Mouse (Mus musculus) intestine, embryonic 15.5 days (tissue): ENCODE data around the gene Dagla. TPM values are rescaled to one million over a fixed set of nuclear protein-coding genes. Genes with fewer than 3 reads are reported as not detected.
A peak's percentile ranks its signal among the peaks of the same experiment; 100 is the strongest.

Experiments used
- ATAC-seq: fragments of 200-750 bp; cut with Nextera tagmentation; 2 replicates; pipeline ENCODE4 v1.8.0; 2017; ENCODE audit warnings: moderate TSS enrichment, moderate library complexity
- H3K27ac ChIP-seq: fragments of 300-500 bp; sonication (generic); 2 replicates; pipeline ENCODE4 v1.5.1; 2015; ENCODE audit warnings: mild to moderate bottlenecking, inconsistent platforms
- H3K27me3 ChIP-seq: fragments of 300-500 bp; sonication (generic); replicated peaks from 2 replicates; pipeline ENCODE4 v1.6.1; 2015; ENCODE audit warnings: inconsistent platforms
- H3K36me3 ChIP-seq: fragments of 300-500 bp; sonication (generic); 2 replicates; pipeline ENCODE4 v1.6.1; 2015; ENCODE audit warnings: inconsistent platforms
- H3K4me1 ChIP-seq: fragments of 300-500 bp; sonication (generic); replicated peaks from 2 replicates; pipeline ENCODE4 v1.6.1; 2015; ENCODE audit warnings: inconsistent platforms
- H3K4me2 ChIP-seq: fragments of 300-500 bp; sonication (generic); replicated peaks from 2 replicates; pipeline ENCODE4 v1.6.1; 2015; ENCODE audit warnings: mild to moderate bottlenecking, inconsistent platforms
- H3K4me3 ChIP-seq: fragments of 300-500 bp; sonication (generic); replicated peaks from 2 replicates; pipeline ENCODE4 v1.5.1; 2015; ENCODE audit warnings: inconsistent platforms
- H3K9ac ChIP-seq: fragments of 300-500 bp; sonication (generic); 2 replicates; pipeline ENCODE4 v1.6.1; 2015; ENCODE audit warnings: inconsistent platforms
- H3K9me3 ChIP-seq: fragments of 300-500 bp; sonication (generic); 2 replicates; pipeline ENCODE4 v1.6.1; 2016; ENCODE audit warnings: inconsistent platforms
- WGBS: fragments of 180-500 bp; shearing (Covaris S2); methylation state at CpG from one replicate; pipeline ENCODE4 v1.1.7; 2015; 5-methylcytosine and 5-hydroxymethylcytosine counted together
- polyA plus RNA-seq: library from polyadenylated mRNA; unstranded; fragments of >200 nt; fragmentation: Nextera tagmentation; extraction: Ambion mirVana; gene quantifications from 2 replicates; pipeline ENCODE4 v1.2.1, GENCODE M21; 2015

The Dagla gene
- polyA plus RNA-seq, 1 experiment from 2014 or later: 3.5 TPM

DNA sequence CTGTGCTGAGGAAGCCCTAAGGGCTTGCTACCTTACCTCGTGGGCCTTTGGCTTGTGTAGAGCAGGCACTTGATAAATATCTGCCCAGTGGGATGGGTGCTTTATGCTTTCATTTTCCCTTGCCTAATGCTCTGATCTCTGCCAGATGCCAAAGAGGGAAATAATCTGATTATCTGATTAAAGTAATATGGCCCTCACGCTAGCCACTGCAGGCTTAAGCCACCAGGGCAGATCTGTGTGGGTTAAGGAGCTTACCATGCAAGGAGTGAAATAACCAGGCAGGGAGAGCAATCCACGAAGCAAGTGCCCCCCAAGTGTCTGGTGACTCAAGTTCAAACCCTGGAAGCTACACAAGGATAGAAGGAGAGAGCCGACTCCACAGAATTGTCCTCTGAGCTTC lies 27.0 kb upstream of the Dagla start:
- WGBS: 59% methylated on average over 4 of the region's 4 CpGs
- H3K4me2 ChIP-seq: no peak overlapping the region
- H3K4me3 ChIP-seq: no peak overlapping the region
- no peaks in the 10 kb centered on the region for H3K9me3 ChIP-seq
- ATAC-seq: no peak
- H3K9ac ChIP-seq: no peak overlapping the region
- H3K27ac ChIP-seq: no peak overlapping the region
- no peaks in the 10 kb centered on the region; the same call in none of the 2 replicates for H3K27me3 ChIP-seq
- 0 out of 2 replicates have a peak, but pooled peaks cover 2% of the 10 kb centered on the region for H3K4me1 ChIP-seq
- no peaks in the 10 kb centered on the region for H3K36me3 ChIP-seq

DNA sequence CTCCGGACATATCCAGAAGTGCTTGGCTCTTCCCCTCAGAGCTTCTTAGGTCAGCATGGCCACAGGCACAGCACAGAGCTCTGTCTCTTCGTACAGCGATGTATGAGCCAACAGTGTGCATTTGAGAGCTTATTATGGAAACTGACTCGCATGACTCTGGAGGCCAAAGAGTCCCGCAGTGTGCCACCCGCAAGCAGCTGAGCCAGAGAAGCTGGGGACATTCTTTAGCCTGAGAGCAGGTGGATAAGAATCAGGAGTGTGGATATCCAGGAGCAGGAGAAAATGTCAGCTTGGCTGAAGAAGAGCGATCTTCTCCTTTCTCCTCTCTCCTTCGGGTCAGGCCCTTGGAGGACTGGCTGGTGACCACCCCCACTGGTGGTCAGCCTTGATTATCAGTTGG lies 24.4 kb upstream of the Dagla start:
- H3K9ac ChIP-seq: no peak overlapping the region
- 0 out of 2 replicates have a peak, but pooled peaks cover 10% of the 10 kb centered on the region for H3K4me1 ChIP-seq
- H3K4me3 ChIP-seq: no peak overlapping the region
- ATAC-seq: no peak
- 85% methylated on average over 8 of the region's 8 CpGs for WGBS
- H3K27ac ChIP-seq: no peak overlapping the region
- no peaks in the 10 kb centered on the region for H3K36me3 ChIP-seq
- H3K9me3 ChIP-seq: no peaks in the 10 kb centered on the region
- H3K4me2 ChIP-seq: no peak overlapping the region
- no peaks in the 10 kb centered on the region; the same call in none of the 2 replicates for H3K27me3 ChIP-seq

DNA sequence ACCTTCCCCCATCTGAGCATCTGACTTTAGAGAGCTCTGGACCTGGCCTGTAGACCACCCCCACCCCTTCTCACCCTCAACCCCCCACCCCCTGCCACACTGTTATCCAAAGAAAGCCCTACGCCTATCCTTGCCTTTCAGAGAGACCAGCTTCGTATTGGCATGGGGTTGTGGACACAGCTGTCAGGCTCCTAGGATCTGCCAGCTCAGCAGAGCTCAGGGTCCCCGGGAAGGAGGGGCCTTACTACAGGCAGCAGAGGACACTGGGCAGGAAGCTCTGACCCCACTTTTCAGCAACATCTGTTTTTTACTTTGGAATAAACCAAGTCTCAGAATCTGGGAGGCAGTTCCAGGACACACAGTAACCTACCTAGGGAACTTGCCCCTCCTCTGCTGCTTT lies 21.9 kb upstream of the Dagla start:
- no peak overlapping the region for H3K9ac ChIP-seq
- no peak overlapping the region for H3K4me3 ChIP-seq
- 56% methylated on average over 3 of the region's 3 CpGs for WGBS
- no peaks in the 10 kb centered on the region; the same call in none of the 2 replicates for H3K27me3 ChIP-seq
- H3K4me1 ChIP-seq: 0 out of 2 replicates have a peak, but pooled peaks cover 16% of the 10 kb centered on the region
- no peaks in the 10 kb centered on the region for H3K9me3 ChIP-seq
- H3K27ac ChIP-seq: no peak overlapping the region
- H3K36me3 ChIP-seq: no peaks in the 10 kb centered on the region
- no peak for ATAC-seq
- H3K4me2 ChIP-seq: no peak overlapping the region

DNA sequence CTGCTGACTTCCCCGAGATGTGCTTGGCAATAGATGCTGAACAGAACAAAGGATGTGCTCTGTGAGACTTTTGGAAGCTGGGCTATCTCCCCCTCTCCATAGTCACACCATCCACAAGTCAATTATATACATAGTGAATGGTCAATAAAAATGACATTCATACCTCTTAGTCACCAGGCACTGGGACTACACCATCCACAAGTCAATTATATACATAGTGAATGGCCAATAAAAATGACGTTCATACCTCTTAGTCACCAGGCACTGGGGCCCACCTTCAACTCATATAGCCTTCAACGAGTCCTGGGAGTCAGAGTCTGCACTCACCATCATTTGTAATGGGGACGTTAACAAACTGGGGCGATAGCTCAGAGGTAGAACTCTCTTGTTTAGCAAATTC lies 19.2 kb upstream of the Dagla start:
- H3K9ac ChIP-seq: no peak overlapping the region
- 56% methylated on average over 5 of the region's 5 CpGs for WGBS
- 0 out of 2 replicates have a peak, but pooled peaks cover 16% of the 10 kb centered on the region for H3K4me1 ChIP-seq
- H3K4me2 ChIP-seq: no peak overlapping the region
- H3K36me3 ChIP-seq: no peaks in the 10 kb centered on the region
- H3K27ac ChIP-seq: no peak overlapping the region
- H3K27me3 ChIP-seq: no peaks in the 10 kb centered on the region
- H3K9me3 ChIP-seq: no peaks in the 10 kb centered on the region
- no peak overlapping the region for H3K4me3 ChIP-seq
- ATAC-seq: peak; percentile 76

DNA sequence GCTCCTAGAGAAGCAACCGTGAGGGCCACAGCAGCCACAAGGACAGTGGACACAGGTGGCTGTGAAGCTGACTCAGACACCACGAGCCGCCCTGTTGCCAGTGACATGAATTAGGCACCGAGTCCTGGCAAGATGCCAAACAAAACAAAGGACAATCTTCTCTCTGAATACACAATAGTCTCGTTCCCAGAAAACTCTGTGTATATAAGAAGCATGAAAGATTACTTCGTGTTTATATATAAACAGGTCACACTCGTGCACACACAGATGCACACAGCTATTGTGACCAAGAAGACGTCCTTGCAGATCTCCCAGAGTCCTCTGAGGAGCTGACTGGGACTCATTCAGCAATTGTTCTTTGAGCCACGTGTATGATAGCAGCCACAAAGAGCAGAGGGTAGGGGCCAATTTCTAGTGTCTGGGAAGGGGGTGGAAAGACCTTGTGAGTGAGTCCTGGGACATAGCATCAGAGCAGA lies 18.7 kb upstream of the Dagla start:
- Histone ChIP-seq H3K36me3 (no peaks in the 10 kb centered on the region), H3K9ac (no peak overlapping the region), H3K27me3 (no peaks in the 10 kb centered on the region), H3K4me2 (no peak overlapping the region), H3K27ac (no peak overlapping the region), H3K4me1 (0 out of 2 replicates have a peak, but pooled peaks cover 16% of the 10 kb centered on the region), H3K9me3 (no peaks in the 10 kb centered on the region), H3K4me3 (no peak overlapping the region)
- peak; percentile 72 for ATAC-seq
- 16% methylated on average over 9 of the region's 9 CpGs for WGBS

DNA sequence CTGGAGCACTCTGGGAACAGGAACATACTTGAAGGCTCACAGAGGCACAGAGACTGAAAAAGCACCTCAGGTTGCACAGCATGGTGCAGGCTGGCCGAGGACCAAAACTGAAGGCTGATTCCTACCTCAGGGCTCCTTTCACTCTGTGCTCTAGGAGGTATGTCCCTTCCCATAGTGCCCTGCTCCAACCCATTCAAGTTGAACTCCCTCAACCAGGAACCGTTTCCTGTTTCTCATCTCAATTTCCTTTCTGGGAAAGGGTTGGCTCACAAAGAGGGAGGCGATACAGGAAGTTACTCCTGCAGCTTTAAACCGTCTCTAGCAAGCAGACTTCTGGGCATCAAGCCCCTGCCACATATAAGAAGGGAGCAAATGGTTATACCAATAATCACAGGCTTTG lies 13.1 kb upstream of the Dagla start:
- WGBS: 54% methylated on average over 4 of the region's 4 CpGs
- H3K9ac ChIP-seq: no peak overlapping the region
- no peaks in the 10 kb centered on the region for H3K9me3 ChIP-seq
- no peaks in the 10 kb centered on the region for H3K27me3 ChIP-seq
- no peak overlapping the region for H3K4me2 ChIP-seq
- H3K36me3 ChIP-seq: no peaks in the 10 kb centered on the region
- no peak for ATAC-seq
- H3K4me3 ChIP-seq: no peak overlapping the region
- H3K27ac ChIP-seq: no peak overlapping the region
- no peaks in the 10 kb centered on the region for H3K4me1 ChIP-seq

DNA sequence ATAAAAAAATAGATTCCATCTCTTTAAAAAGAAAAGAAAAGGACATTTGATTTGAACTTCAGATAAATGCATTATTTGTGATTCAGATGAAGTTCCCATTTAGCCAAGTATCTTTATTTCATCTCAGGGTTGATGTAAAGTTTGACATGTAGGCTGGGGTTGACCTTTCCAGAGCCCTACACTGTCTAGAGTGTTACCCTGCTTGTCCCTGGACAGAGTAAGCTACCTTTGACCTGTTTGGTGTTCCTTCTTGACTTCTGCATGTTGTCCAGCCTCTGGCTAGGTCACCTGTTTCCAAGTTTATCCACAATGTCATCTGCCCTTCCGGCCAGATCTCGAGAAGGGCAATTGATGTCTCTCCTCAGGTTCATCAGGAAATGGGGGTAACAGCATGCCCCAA lies 12.7 kb upstream of the Dagla start:
- no peaks in the 10 kb centered on the region for H3K27me3 ChIP-seq
- H3K36me3 ChIP-seq: no peaks in the 10 kb centered on the region
- H3K4me1 ChIP-seq: no peaks in the 10 kb centered on the region
- H3K4me2 ChIP-seq: no peak overlapping the region
- ATAC-seq: no peak
- no peaks in the 10 kb centered on the region for H3K9me3 ChIP-seq
- 81% methylated on average over 2 of the region's 2 CpGs for WGBS
- H3K4me3 ChIP-seq: no peak overlapping the region
- no peak overlapping the region for H3K9ac ChIP-seq
- H3K27ac ChIP-seq: no peak overlapping the region

DNA sequence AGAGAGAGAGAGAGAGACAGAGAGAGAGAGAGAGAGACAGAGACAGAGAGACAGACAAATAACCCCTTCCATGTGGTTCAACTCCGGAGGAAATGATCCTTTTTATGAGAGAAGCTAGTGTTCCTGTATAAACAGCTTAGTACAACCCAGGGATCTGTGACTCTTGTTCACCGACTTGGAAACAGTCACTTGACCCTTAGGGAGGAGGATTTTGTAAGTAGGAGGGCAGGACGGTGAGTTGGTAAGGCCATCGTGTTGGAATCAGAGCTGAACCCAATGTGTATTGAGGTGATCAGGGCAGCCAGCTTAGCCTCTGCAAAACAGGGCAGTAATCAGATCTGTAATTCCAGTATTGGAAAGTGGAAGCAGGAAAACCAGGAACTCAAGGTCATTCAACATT lies 12.3 kb upstream of the Dagla start:
- Histone ChIP-seq H3K4me3 (no peak overlapping the region), H3K36me3 (no peaks in the 10 kb centered on the region), H3K4me1 (no peaks in the 10 kb centered on the region), H3K4me2 (no peak overlapping the region), H3K27me3 (no peaks in the 10 kb centered on the region), H3K9ac (no peak overlapping the region), H3K27ac (no peak overlapping the region), H3K9me3 (no peaks in the 10 kb centered on the region)
- WGBS: 49% methylated on average over 4 of the region's 4 CpGs
- no peak for ATAC-seq

DNA sequence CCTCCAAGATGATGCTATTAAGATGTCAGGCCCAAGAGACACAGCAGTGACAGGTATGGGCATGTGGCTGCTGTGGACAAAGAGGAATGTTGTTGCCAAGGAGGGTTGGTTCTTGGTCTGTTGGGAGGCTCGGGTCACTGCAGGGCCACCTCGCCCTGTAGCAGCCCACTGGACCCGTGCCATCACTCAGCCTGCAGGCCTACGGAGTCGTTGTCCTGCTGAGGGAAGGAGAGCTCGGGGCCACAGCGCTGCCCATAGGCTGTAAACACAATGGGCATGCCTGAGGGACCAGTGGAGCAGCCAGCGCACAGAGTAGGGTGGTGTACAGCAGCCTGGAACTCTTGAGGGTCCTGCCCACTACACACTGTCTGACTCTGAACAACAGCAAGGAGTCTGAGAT lies 7.4 kb upstream of the Dagla start:
- Histone ChIP-seq H3K9ac (no peak overlapping the region), H3K4me2 (no peak overlapping the region), H3K36me3 (no peaks in the 10 kb centered on the region), H3K4me1 (0 out of 2 replicates have a peak, but pooled peaks cover 4% of the 10 kb centered on the region), H3K27ac (no peak overlapping the region), H3K4me3 (no peak overlapping the region), H3K27me3 (no peaks in the 10 kb centered on the region), H3K9me3 (no peaks in the 10 kb centered on the region)
- no peak for ATAC-seq
- WGBS: 59% methylated on average over 8 of the region's 8 CpGs

DNA sequence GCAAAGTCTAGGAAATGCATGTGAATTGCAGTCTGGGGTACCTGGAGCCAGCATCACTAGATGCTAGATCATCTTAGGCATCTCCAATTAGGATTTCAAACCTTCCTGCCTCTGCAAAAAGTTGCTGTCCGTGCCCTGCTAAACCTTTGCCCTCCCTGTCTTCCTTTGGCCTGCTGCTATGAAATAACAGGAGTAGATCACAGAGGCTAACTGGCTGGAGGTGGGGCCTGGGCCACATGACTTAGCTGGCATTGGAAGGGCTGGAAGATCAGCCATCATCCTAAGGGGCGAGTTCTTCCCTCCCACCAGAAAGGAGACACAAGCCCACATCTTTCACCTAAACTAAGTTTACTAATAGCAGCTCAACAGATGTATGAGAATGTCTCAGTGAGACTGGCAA lies 4.3 kb upstream of the Dagla start:
- Histone ChIP-seq H3K4me3 (no peak overlapping the region), H3K36me3 (no peaks in the 10 kb centered on the region), H3K9me3 (no peaks in the 10 kb centered on the region), H3K27me3 (no peaks in the 10 kb centered on the region), H3K4me2 (no peak overlapping the region), H3K27ac (no peak overlapping the region), H3K4me1 (peaks cover 15% of the 10 kb centered on the region), H3K9ac (no peak overlapping the region)
- 54% methylated on average over 2 of the region's 2 CpGs for WGBS
- ATAC-seq: no peak

DNA sequence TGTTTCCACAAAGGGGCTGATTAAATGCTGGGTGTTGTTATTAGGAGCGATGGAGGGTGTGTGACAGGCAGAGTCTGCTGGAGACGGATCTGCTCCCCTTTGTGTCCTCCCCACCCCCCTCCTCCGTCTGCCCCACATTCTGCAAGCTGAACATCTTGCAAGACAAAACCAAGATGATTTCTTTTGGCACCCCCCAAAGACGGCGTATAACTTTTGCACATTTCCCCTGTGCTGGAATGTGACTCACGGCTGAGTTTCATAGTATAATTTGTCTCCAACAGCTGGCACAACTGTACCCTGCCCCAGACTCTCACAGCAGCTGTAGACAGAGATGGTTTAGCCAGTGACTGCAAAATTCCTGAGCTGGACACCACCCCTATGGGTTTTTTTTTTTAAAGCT lies 3.3 kb upstream of the Dagla start:
- peaks cover 19% of the 10 kb centered on the region for H3K4me1 ChIP-seq
- H3K27ac ChIP-seq: no peak overlapping the region
- H3K27me3 ChIP-seq: no peaks in the 10 kb centered on the region
- no peak overlapping the region for H3K4me2 ChIP-seq
- H3K9ac ChIP-seq: no peak overlapping the region
- no peaks in the 10 kb centered on the region for H3K36me3 ChIP-seq
- 34% methylated on average over 6 of the region's 6 CpGs for WGBS
- no peak overlapping the region for H3K4me3 ChIP-seq
- no peaks in the 10 kb centered on the region for H3K9me3 ChIP-seq
- no peak for ATAC-seq

DNA sequence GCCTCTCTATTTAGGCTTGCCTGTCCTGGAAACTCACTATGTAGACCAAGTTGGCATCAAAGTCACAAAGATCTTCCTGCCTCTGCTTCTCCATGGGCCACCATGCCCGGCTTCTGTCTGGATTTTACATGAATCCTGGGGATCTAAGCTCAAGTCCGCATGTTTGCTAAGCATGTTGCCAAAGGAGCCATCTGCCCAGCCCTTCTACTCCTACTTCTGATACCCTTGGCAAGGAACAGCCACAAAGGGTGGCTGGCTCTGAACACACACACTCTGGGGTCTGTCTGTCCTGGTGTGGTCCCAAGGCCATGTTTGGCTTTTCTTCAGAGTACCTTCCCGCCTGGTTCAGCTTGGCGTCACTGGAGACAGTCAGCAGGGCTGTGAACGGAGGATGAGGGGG lies 2.7 kb upstream of the Dagla start:
- Histone ChIP-seq H3K27me3 (no peaks in the 10 kb centered on the region), H3K4me1 (peaks cover 19% of the 10 kb centered on the region), H3K9me3 (no peaks in the 10 kb centered on the region), H3K36me3 (no peaks in the 10 kb centered on the region), H3K27ac (no peak overlapping the region), H3K4me3 (no peak overlapping the region), H3K9ac (no peak overlapping the region), H3K4me2 (no peak overlapping the region)
- no peak for ATAC-seq
- 80% methylated on average over 5 of the region's 5 CpGs for WGBS

DNA sequence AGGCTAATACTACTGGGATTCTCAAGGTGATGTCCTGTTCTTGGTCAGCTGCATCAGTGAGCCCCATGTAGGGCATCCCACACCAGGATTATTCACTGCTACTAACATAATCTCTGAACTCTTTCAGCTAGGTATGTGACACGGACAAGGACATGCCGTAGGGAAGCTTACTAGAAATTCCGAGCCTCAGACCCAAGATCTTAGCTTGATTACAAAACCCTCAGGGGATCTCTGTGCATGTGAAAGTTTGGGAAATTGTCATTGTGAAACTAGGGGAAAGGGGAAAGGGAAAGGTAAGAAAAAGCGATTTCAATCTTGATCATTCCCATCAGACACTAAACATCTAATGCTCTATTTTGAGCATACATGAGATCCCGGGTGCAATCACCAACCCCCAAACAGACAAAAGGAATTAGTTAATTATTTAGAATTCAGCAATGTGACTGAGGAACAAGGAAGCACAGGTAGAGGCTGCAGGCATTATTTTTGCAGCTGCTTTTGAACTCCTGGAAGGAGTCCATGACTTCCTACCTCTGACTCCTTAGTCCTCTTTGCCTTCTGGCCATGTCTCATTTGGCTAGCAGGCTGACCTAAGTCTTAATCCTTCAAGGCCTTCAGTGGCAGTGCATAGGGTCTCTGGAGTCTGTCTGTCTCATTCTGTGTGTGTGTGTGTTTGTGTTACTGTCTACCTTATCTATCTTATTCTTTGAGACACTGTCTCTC lies 2.0 kb upstream of the Dagla start:
- Histone ChIP-seq H3K27me3 (no peaks in the 10 kb centered on the region), H3K9ac (no peak overlapping the region), H3K4me1 (peaks cover 19% of the 10 kb centered on the region), H3K9me3 (no peaks in the 10 kb centered on the region), H3K4me2 (no peak overlapping the region), H3K27ac (no peak overlapping the region), H3K36me3 (no peaks in the 10 kb centered on the region), H3K4me3 (no peak overlapping the region)
- WGBS: 89% methylated on average over 5 of the region's 5 CpGs
- no peak for ATAC-seq
